In the genomic region with DNA sequence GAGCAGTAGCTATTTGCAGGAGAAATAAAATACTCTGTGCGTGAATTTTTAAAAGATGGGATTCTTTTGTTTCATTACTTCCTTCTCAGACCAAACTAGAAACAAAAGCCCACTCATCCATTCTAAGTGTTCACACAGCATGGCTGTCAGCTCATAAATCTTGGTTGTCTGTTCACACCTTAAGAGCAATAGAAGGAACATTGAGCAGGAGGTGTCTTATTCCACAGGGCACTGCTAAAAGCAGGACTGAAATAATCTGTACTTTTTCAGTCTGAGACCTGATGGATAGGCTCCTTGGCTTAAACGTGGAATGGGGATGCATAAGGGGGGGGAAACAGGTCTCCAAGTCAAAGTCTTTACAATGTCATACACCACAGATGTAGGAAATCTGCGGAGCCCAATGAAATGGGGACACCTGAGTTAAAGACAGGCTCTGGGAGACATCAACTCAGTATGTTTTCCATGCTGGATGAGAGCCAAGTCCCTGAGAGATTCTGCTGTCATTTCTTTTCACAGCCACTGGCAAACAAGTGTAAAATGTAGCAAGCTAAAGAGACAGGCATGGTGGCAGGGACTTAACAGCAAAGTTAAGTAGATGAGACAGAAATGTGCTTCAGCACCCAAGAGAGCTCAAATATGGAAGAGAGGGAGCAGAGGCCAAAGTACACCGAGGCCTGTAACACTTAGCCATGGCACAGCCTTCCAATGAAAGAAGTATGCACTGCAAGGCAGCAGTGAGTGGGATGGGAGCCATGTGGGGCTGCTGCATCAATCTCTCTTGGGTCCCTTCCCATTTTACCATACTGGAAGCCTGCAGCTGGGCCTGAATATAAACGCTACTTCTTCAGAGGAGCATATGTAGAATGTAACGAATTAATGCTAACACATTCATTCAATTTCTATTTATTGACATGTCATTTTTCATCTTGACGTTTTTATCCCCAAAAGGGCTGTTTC, we compare ENCODE assay signal across 13 mouse cellular contexts.
DNase-seq lines count a peak whose midpoint lies in the region; ATAC-seq and TF ChIP-seq lines count a peak whose summit lies in the region.
"Had no signal": no experiment of that assay in that cellular context is flagged by ENCODE, and none has a peak within 500 bp of the region (broad histone marks: within the 10 kb centered on the region; RNA-seq: fewer than 3 reads in every experiment).

No protein-coding gene starts in this region.

- H3K27me3 ChIP-seq in embryonic facial prominence, embryonic 14.5 days (replicated peaks; ENCODE audit: control insufficient read depth, insufficient read depth, low read length): no peaks in the 10 kb centered on the region
- H3K27me3 ChIP-seq in embryonic facial prominence, embryonic 10.5 days (replicated peaks; ENCODE audit: low read depth, poor library complexity, severe bottlenecking): no peaks in the 10 kb centered on the region
- H3K27me3 ChIP-seq in kidney, postnatal 0 days (ENCODE audit: insufficient read depth, low read length): no peaks in the 10 kb centered on the region
- H3K27me3 ChIP-seq in thymus, adult 2 months (ENCODE audit: control insufficient read depth, insufficient read depth, low read length): no peaks in the 10 kb centered on the region

- H3K4me2 ChIP-seq in embryonic facial prominence, embryonic 14.5 days (ENCODE audit: low read depth, low read length): no peak overlapping the region
- H3K4me2 ChIP-seq in kidney, postnatal 0 days (ENCODE audit: low read length): no peak overlapping the region

- peak; percentile 50; the same call in 1 of the 2 replicates for ATAC-seq in embryonic facial prominence, embryonic 14.5 days (ENCODE audit: low read depth)
- no peak for ATAC-seq in kidney, postnatal 0 days (replicated peaks; ENCODE audit: low FRiP score, low read depth)
- ATAC-seq: inflammation-experienced regulatory T-cells, adult 6 months had no signal

- no peak for TF ChIP-seq CTCF in kidney, postnatal 0 days (IDR thresholded peaks at IDR 0.05; ENCODE audit: low read depth)
- TF ChIP-seq CTCF in thymus, adult 2 months (IDR thresholded peaks at IDR 0.05; ENCODE audit: borderline replicate concordance, control insufficient read depth, extremely low read depth, insufficient read depth, low read length, poor library complexity): no peak

- no peak overlapping the region for H3K9ac ChIP-seq in embryonic facial prominence, embryonic 14.5 days (ENCODE audit: low read depth, low read length)
- no peak overlapping the region for H3K9ac ChIP-seq in kidney, postnatal 0 days (ENCODE audit: low read depth, low read length)

- WGBS in embryonic facial prominence, embryonic 14.5 days: 63% methylated on average over 7 of the region's 7 CpGs
- WGBS in embryonic facial prominence, embryonic 10.5 days: 85% methylated on average over 7 of the region's 7 CpGs
- WGBS in kidney, postnatal 0 days: 56% methylated on average over 7 of the region's 7 CpGs
- 85% methylated on average over 7 of the region's 7 CpGs for WGBS in thymus, adult 2 months

- DNase-seq in embryonic facial prominence, embryonic 14.5 days (ENCODE audit: low spot score): peak; percentile 45
- no peak for DNase-seq in embryonic facial prominence, embryonic 10.5 days (ENCODE audit: low spot score)
- DNase-seq in kidney, postnatal 0 days (ENCODE audit: low spot score): peak; percentile 9
- no peak for DNase-seq in kidney, adult 9 months
- peak; percentile 35 for DNase-seq in right cerebral cortex, adult 18-20 months
- no peak for DNase-seq in right cerebral cortex, postnatal 25 days
- no peak for DNase-seq in thymus, adult 2 months
- no peak for DNase-seq in spleen, adult 12 weeks (ENCODE audit: low spot score)
- DNase-seq: adrenal gland, postnatal 36 days; cerebellum, adult 11 months; kidney, postnatal 36 days had no signal

- no peaks in the 10 kb centered on the region for H3K36me3 ChIP-seq in embryonic facial prominence, embryonic 14.5 days (ENCODE audit: control insufficient read depth, insufficient read depth, low read length)
- no peaks in the 10 kb centered on the region for H3K36me3 ChIP-seq in embryonic facial prominence, embryonic 10.5 days (replicated peaks)
- H3K36me3 ChIP-seq in kidney, postnatal 0 days (ENCODE audit: insufficient read depth, low read length): no peaks in the 10 kb centered on the region
- no peaks in the 10 kb centered on the region for H3K36me3 ChIP-seq in thymus, adult 2 months (ENCODE audit: control insufficient read depth, insufficient read depth, low read length)

- 0 out of 2 replicates have a peak, but pooled peaks cover 2% of the 10 kb centered on the region for H3K4me1 ChIP-seq in embryonic facial prominence, embryonic 14.5 days (ENCODE audit: control insufficient read depth, insufficient read depth, low read length)
- 0 out of 2 replicates have a peak, but pooled peaks cover 4% of the 10 kb centered on the region for H3K4me1 ChIP-seq in embryonic facial prominence, embryonic 10.5 days
- H3K4me1 ChIP-seq in kidney, postnatal 0 days (replicated peaks; ENCODE audit: insufficient read depth, low read length): no peaks in the 10 kb centered on the region
- H3K4me1 ChIP-seq in thymus, adult 2 months (replicated peaks; ENCODE audit: control insufficient read depth, insufficient read depth, low read length): no peaks in the 10 kb centered on the region

- H3K9me3 ChIP-seq in embryonic facial prominence, embryonic 14.5 days (ENCODE audit: control insufficient read depth, low read length): no peaks in the 10 kb centered on the region
- no peaks in the 10 kb centered on the region for H3K9me3 ChIP-seq in embryonic facial prominence, embryonic 10.5 days
- no peaks in the 10 kb centered on the region for H3K9me3 ChIP-seq in kidney, postnatal 0 days (replicated peaks; ENCODE audit: low read length)

- no peak overlapping the region for H3K4me3 ChIP-seq in embryonic facial prominence, embryonic 14.5 days (ENCODE audit: low read depth, low read length)
- no peak overlapping the region for H3K4me3 ChIP-seq in embryonic facial prominence, embryonic 10.5 days
- no peak overlapping the region for H3K4me3 ChIP-seq in kidney, postnatal 0 days (replicated peaks; ENCODE audit: low read depth, low read length)
- H3K4me3 ChIP-seq in thymus, adult 2 months (ENCODE audit: control insufficient read depth, insufficient read depth, low read length): no peak overlapping the region

- no peak for TF ChIP-seq POLR2A in thymus, adult 2 months (IDR thresholded peaks at IDR 0.05; ENCODE audit: control insufficient read depth, extremely low read depth, insufficient read depth, low read length, poor library complexity)

- no peak overlapping the region for H3K27ac ChIP-seq in embryonic facial prominence, embryonic 14.5 days (replicated peaks; ENCODE audit: low read depth, low read length)
- no peak overlapping the region for H3K27ac ChIP-seq in embryonic facial prominence, embryonic 10.5 days (replicated peaks)
- no peak overlapping the region for H3K27ac ChIP-seq in kidney, postnatal 0 days
- H3K27ac ChIP-seq in thymus, adult 2 months (ENCODE audit: control insufficient read depth, insufficient read depth, low read length): no peak overlapping the region
- H3K27ac ChIP-seq: macrophage had no signal

Comparison
In these comparisons a context has a peak if more than half of its experiments do, and no peak if none do; other contexts are left out.
1. DNase-seq: peak in embryonic facial prominence, embryonic 14.5 days (single experiment), kidney, postnatal 0 days (single experiment) and right cerebral cortex, adult 18-20 months (single experiment); none in embryonic facial prominence, embryonic 10.5 days (single experiment), kidney, adult 9 months (single experiment), right cerebral cortex, postnatal 25 days (single experiment), thymus, adult 2 months (single experiment) and spleen, adult 12 weeks (single experiment).